Mouse (Mus musculus): ENCODE measurements around the gene Cartpt.

Gene Cartpt

GRCm38 (mm10) chr13:99853131-99853530 is 47.8 kb downstream of the Cartpt start:
- peak; percentile 47 for DNase-seq

- DNase-seq, result peak; percentile 48
Measured at GRCm38 (mm10) chr13:99852416-99852815, 48.5 kb downstream of the Cartpt start.

GRCm38 (mm10) chr13:99851026-99851425 is 49.9 kb downstream of the Cartpt start:
- DNase-seq, result peak; percentile 68

GRCm38 (mm10) chr13:99849597-99849996 is 51.3 kb downstream of the Cartpt start:
- DNase-seq, result peak; percentile 25

All from kidney, postnatal 14 days (tissue).